Mouse (Mus musculus) thymus, postnatal 25 days (tissue): Measurements from ENCODE around the gene Ypel2.

ENCODE experiments used
- DNase-seq: peaks from one replicate; pipeline ENCODE4 v3.0.0; 2022

Ypel2 gene

DNA sequence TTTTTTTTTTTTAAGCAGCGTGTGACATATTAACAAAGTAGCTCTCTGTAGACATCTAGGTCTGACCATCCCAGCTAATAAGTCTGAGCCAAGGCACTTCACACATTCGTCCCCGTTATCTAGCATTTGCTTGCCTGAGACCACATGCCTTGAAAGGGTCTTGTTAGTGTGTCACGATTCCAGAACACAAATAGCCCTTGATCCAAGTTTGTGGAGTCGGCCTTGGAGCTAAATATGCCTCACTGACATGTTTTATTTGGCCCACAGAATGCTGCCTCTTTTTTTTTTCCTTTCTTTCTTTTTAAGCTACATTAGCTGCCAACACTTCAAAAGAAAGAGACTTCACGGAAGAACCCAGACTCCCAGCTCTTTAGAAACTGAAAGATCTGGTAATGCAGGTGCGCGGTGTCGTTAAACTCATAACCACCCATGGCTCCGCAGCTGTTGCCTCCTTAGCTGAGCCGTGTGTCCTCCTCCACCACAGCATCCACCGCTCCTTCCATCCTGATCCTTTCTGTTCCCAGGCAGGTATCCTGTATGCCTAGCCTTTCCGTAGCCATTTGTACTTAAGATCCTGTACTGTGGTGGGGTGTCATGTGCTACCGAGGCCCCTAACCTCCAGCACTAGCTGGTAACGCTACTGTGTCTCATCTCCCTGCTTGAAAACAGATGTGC lies 100.4 kb downstream of the Ypel2 start:
- DNase-seq = peak; percentile 81
